Mouse (Mus musculus): ENCODE results near the gene Gpcpd1.

The Gpcpd1 gene

DNA sequence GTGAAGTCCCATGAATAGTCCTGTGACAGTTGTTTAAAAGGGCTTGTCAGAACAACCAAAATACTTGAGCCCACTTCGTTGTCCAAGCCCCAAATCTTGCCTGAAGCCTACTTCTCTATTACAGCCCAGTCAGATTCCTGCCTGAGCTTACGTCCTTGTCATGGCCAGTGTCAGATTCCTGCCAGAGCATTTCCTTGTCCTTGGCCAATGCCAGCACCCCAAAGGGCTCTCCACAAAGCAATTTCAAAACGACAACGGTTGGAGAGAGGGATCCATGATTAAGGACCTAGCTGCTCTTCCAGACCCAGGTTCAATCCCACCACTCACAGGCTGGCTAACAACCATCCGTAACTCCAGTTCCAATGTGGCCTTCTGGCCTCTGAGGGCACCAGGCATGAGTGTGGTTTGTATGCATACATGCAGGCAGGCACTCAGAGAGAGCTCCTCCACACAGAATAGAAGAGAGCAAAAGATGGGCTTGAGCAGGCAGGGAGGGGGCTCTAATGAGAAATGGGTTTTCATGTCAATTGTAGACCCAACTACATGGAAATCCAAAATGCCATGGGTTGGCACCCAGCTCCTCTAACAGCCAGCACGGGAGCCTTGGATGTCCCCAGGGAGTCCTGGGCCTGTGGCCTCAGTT lies 70.2 kb downstream of the Gpcpd1 start:
- DNase-seq (ENCODE audit: low spot score): no peak

- DNase-seq (ENCODE audit: low spot score): peak; percentile 64
Measured at GRCm38 (mm10) chr2:132516130-132517030, 71.1 kb downstream of the Gpcpd1 start.

GRCm38 (mm10) chr2:132515607-132516006 lies 71.9 kb downstream of the Gpcpd1 start:
- no peak for DNase-seq (ENCODE audit: low spot score)

- DNase-seq (ENCODE audit: low spot score): no peak
Measured at GRCm38 (mm10) chr2:132515076-132515475, 72.5 kb downstream of the Gpcpd1 start.

GRCm38 (mm10) chr2:132514353-132514752 lies 73.2 kb downstream of the Gpcpd1 start:
- DNase-seq (ENCODE audit: low spot score): no peak

GRCm38 (mm10) chr2:132513371-132514181 lies 74.0 kb downstream of the Gpcpd1 start:
- DNase-seq (ENCODE audit: low spot score): no peak

GRCm38 (mm10) chr2:132512977-132513351 lies 74.6 kb downstream of the Gpcpd1 start:
- DNase-seq (ENCODE audit: low spot score): no peak

- no peak for DNase-seq (ENCODE audit: low spot score)
Measured at GRCm38 (mm10) chr2:132512051-132512976, 75.2 kb downstream of the Gpcpd1 start.

DNA sequence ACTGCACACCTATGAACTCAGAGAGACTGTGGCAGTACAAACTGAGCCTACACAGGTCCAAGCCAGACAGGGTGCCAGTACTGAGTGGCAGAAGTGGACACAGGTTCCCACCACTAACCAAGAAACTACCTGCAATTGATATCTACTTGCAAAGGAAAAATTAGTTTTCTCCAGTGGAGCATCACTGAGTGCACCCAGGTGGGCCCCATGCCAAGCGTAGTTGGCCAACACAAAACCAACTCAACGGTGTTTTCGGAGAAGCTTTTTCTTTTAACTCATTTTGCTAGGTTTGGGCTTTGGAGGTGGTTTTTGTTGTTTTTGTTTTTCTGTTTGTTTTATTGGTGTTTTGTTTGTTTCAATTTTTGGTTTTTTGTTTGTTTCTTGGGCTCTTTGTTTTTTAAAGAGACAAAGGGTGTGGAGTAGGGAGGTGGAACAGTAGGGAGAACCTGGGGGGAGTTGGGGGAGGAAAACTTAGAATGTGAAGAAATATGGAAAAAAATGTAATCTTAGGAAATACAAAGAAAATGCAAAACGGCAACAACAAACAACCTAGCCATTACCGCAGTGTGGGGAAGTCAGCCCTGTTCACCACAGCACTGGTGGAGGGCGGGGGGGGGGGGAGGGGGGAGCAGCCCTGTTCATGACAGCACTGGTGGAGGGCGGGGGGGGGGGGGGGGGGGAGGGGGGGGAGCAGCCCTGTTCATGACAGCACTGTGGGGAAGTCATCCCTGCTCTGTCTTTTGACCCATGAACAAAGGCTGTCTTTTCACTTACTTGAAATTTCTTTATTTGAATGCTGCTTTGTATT lies 76.3 kb downstream of the Gpcpd1 start:
- no peak for DNase-seq (ENCODE audit: low spot score)

GRCm38 (mm10) chr2:132509714-132510113 lies 77.8 kb downstream of the Gpcpd1 start:
- DNase-seq (ENCODE audit: low spot score): no peak

GRCm38 (mm10) chr2:132509261-132509660 lies 78.3 kb downstream of the Gpcpd1 start:
- DNase-seq (ENCODE audit: low spot score): no peak

GRCm38 (mm10) chr2:132507521-132507920 lies 80.0 kb downstream of the Gpcpd1 start:
- DNase-seq (ENCODE audit: low spot score): no peak

DNA sequence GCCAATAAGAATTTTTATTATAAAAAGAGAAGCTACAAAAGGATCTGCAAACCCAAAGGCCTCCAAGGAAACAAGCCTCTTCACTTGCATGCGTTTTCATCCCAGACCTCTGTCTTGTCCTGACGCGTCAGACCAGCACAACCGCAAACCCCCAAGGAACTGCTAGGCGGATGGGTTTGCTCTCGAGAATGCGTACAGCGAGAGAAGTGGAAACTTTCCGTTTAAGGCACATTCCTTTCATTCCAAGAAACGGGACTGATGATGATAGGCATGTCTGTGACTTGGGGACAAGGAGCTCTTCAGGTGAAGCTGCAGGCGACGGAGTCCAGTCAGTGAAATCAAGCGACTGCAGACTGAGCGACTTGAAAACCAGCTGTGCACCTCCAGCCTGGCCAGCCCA lies 80.4 kb downstream of the Gpcpd1 start:
- no peak for DNase-seq (ENCODE audit: low spot score)

DNA sequence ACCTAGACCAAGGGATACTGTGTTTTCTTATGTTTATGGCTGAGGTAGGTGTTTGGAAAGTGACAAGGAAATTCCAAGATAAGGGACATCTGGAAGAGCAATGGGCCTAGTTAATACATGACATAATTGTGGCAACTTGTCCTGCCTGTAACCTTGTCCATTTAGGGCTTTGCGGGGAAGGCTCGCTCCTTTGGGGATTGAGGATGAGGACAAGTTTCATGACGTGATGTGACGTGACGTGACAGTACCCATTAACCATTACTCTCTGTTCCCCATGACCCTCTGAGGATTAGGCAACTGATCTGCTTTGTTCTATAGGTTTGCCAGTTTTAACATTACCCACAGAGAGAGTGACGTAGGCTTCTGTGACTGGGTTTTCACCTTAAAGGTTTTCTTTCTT lies 81.7 kb downstream of the Gpcpd1 start:
- no peak for DNase-seq (ENCODE audit: low spot score)

GRCm38 (mm10) chr2:132498344-132498743 lies 89.2 kb downstream of the Gpcpd1 start:
- no peak for DNase-seq (ENCODE audit: low spot score)

DNA sequence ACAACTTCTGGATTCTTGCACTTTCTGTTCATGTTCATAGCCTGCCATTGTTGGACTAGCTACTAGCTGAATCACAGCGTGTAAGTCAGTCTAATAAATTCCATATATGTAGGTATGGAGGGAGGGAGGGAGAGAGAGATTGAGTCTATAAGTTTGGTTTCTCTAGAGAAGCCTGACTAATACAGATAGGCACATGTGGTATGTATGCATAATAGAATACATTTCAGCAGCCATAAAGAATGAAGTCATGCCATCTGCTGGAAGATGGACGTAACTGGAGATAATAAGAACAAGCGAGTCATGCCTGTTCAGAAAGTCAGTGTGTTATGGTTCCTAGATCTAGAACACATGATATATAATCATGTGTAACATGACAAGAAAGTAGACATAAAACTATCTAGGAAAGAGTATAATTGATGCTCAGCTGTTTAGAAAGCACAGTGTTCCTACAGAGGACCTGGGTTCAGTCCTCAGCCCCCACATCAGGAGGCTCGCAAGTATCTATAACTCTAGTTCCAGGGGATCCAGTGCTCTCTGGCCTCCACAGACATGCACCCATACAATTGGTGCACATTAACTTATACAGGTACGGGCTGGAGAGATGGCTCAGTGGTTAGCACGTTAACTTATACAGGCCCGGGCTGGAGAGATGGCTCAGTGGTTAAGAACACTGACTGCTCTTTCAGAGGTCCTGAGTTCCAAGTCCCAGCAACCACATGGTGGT lies 90.0 kb downstream of the Gpcpd1 start:
- no peak for DNase-seq (ENCODE audit: low spot score)

DNA sequence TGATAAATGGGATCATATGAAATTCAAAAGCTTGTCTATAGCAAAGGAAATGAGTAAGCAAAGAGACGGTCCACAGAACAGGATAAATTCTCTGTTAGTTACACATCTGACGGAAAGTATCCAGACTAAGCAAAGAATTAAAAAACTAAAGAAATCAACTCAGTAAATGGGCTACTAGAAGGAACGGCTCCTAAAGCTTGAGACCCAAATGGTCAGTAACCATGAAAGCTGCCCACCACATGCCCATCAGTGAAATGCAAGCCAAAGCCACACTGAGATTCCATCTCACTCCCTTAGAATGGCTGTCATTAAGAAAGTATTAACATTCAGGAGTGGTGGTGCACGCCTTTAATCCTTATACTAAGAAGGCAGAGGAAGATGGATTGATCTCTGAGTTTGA lies 94.3 kb downstream of the Gpcpd1 start:
- DNase-seq (ENCODE audit: low spot score): no peak

- peak; percentile 14 for DNase-seq (ENCODE audit: low spot score)
Measured at GRCm38 (mm10) chr2:132485454-132485853, 102.1 kb downstream of the Gpcpd1 start.

DNA sequence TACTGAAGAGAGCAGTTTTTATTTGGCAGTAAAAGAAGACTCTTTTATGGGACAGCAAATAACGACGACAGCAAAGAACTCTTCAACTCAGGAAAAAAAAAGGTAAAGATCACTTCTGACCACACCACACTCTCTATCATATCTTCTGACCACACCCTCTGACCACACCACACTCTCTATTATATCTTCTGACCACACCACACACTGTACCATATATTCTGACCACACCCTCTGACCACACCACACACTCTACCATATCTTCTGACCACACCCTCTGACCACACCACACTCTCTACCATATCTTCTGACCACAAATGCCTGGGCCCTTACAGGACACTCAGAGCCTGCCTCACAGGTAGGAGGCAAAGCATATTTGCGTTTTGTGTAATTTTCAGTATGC lies 106.0 kb downstream of the Gpcpd1 start:
- DNase-seq (ENCODE audit: low spot score): no peak
